Mouse (Mus musculus) liver, embryonic 18 days (tissue): ENCODE data around the gene Actn2. TPM values are rescaled to one million over a fixed set of nuclear protein-coding genes. Genes with fewer than 3 reads are reported as not detected.

ENCODE experiments used
- polyA plus RNA-seq: library from polyadenylated mRNA; depleted of rRNA; stranded (reverse); fragments of >200 nt; gene quantifications from 2 replicates; pipeline ENCODE4 v1.2.3, GENCODE M21; 2012; rRNA removed

Actn2 gene
- 0.20 TPM in 2 replicates for polyA plus RNA-seq

GRCm38 (mm10) chr13:12340183-12340975, at the start of gene Actn2:
Gene Actn2 (minus strand): TSS chr13:12340760.

GRCm38 (mm10) chr13:12257391-12258380, 82.9 kb downstream of the Actn2 start, which contains the start of gene Mtr:
Gene Mtr (minus strand): TSS chr13:12258113.

Other genes with a start within 250 kb of the Actn2 start
- gene Ryr2, start 233.8 kb downstream of the Actn2 start, polyA plus RNA-seq = 0.05 and 0.12 TPM in 2 replicates
- gene Mtr, start 82.6 kb downstream of the Actn2 start, polyA plus RNA-seq = 2.7 and 3.1 TPM in 2 replicates
- gene Heatr1, start 54.3 kb upstream of the Actn2 start, polyA plus RNA-seq = 8.1 and 8.3 TPM in 2 replicates
- gene Lgals8, start 124.2 kb upstream of the Actn2 start, polyA plus RNA-seq = 20.8 and 21.4 TPM in 2 replicates
- gene Edaradd, start 179.7 kb upstream of the Actn2 start, polyA plus RNA-seq = 0.19 and 0.23 TPM in 2 replicates
- gene Ero1lb, start 225.1 kb upstream of the Actn2 start, polyA plus RNA-seq = 3.8 and 4.5 TPM in 2 replicates